Mouse (Mus musculus) spleen, postnatal 36 days (tissue): ENCODE data around the gene Itpr1.

Experiments used
- DNase-seq, 2 experiments: peaks; one replicate each; pipeline ENCODE4 v3.0.0; 2022; ENCODE audit warnings: low spot score in 2 of 2, mixed read lengths in 1 of 2

Itpr1 gene

DNA sequence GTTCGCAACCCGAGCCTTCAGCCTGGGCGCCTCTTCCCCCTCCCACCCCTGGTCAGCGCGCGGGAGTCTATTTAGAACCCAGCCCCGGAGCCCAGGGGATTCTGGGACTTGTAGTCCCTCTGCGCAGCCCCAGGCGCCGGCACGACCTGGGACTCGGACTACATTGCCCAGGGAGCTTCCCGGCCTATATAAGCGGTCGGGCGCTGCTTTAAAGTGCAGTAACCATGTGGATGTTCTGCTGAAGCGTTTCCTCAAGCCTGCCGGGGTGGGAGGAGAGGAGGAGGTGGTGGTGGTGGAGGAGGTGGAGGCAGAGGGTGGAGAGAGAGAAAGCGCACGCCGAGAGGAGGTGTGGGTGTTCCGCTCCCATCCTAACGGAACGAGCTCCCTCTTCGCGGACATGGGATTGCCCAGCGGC, at the start of gene Itpr1:
Gene Itpr1 (plus strand): TSS at position 216 of the 415 bp plus-strand sequence.
- DNase-seq, result peak; percentile 98 to 99

DNA sequence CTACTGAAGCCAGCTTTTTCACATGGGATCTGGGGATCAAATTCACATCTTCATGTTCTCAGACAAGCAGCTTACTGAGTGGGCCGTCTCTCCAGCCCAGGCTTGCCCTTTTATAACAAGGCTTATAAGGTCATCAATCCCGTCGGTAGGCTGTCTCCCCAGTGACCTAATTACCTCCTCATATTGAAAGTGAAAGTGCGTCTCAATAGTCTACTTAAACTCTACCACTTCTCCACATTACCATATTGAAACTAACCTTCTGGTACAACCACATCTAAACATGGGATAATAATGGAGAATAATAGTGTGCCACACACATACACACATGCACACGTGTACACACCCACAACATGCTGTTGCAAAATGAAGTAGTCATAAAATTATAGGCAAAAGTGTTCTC, 48.0 kb upstream of the Itpr1 start:
- DNase-seq, result no peak

DNA sequence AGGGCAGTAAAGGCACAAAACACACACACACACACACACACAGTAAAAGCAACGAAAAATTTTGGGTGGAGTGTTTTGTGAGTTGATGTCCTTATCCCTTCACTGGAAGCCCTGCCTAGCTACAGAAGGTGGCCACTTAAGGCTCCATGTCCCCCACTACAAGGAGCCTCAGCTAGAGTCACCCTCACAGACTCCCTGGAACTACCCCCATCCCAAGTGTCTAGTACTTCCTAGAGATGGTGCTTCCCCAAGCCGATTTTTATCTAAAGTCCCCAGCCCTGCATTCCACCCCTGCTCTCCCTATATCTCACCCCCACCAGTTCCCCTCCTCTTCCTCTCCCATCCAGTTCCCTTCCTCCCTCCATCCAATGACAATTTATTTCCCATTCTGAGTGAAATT, 47.3 kb upstream of the Itpr1 start:
- no peak for DNase-seq

DNA sequence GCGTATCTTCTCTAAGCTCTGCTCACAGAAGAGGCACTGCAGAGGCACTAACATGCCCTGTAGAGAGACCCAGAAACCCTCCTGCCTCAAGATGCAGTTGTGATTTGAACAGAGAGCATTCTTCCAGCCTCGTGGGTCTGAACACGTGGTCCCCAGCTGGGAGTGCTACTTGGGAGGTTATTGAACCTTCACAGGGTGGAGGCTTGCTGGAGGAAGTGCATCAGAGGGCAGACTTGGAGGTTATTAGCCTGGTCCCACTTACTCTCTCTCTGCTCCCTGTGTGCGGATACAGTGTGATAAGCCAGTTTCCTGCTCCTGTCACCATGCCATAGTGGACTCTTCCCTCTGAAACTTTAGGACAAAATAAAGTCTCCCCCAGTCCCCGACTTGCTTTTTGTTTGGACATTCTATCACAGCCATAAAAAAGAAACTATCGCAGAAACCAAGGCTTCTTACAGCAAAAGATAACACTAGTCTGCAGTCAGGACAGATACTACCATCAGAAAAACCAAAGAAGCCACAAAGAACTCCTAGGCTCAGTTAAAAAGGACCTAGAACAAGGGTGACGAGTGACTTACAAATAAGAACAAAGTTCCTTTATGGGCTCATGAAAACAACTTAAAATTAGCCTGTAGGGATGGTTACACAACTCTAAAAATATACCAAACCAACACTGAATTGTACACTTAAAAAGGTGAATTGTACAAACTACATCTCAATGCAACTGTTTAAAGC, 44.8 kb upstream of the Itpr1 start:
- peak; percentile 4 to 12 for DNase-seq

DNA sequence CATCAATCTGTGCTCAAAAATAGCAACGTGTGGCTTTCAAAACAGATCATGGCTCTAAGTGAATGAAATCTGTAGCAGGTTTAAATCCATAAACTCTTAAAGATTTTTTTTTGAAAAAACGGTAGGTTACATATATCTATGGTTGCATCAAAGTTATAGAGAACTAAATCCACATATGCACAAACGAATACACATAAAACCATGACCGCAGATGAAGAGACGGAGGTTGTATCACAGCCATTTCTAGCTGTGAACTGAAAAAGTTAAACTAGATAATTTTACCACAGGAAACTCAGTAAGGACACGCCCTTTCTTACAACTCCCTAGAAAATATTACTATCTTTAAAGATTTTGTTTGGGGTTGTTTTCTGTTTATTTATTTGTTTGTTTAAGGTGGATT, 44.2 kb upstream of the Itpr1 start:
- no peak for DNase-seq

DNA sequence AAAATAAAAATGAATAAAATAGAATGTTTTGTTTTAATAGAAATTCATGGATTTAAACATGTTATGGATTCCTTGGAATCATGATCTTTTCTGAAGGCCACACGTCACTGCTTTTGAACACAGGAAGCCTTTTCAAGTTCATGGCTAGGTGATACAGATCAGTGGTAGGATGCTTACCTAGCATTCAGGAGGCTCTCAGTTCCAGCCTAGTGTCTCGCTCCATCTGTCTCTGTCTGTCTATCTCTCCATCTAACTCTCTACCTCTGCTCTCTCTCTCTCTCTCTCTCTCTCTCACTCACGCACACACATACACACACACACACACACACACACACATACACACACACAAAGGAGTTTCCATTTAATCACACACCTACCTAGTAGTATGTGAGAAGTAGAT, 43.4 kb upstream of the Itpr1 start:
- no peak for DNase-seq

DNA sequence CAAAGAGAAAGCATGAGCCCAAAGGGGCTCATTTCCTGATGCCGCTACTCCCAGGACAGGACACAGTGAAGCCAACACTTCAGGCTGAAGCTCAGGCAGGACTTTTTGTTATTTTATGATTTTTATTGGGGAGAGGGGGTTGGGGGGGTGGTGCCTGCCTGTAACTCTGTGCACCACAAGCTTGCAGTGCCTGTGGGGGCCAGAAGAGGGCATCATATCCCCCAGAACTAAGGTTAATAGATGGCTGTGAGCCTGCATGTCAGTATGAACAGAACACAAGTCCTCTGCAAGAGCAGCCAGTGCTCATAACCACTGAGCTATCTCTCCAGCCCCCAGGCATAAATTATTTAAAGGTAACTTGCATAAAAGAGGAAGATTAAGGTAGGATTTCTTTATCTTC, 40.7 kb upstream of the Itpr1 start:
- DNase-seq, result no peak

DNA sequence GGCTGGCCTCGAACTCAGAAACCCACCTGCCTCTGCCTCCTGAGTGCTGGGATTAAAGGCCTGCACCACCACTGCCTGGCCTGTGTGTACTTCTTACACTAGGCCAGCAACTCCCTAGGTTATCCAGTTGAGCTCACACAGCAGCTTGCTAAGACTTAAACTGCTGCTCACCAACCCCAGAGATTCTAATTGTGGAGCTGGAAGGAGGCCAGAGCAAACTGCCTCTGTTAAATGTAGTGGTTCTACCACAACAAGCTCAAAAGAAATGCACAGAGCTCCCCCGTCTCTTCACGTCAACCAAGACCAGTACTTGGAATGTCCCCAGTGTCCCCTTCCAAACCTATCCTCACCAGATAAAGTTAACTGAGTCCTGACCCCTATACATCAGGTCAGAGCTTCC, 38.7 kb upstream of the Itpr1 start:
- DNase-seq, result no peak

DNA sequence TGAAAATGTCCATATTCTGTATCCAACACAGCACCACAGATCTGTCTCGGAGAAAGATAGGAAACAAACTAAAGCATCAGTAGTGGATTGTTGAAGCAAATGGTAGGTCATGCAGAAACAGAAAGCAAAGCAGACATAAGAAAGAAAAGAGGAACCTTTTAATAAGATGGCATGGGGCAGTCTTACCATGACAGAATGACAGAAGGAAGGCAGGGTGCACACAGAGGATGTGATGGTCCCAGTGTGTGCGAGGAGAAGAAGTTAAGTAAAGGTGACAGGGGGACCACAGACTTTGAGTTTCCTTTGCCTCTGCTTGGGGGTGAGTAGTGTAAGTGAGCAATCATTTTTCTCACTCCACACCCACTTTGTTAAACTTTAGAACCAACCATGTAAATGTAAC, 33.8 kb upstream of the Itpr1 start:
- DNase-seq, result peak; percentile 23 to 40

DNA sequence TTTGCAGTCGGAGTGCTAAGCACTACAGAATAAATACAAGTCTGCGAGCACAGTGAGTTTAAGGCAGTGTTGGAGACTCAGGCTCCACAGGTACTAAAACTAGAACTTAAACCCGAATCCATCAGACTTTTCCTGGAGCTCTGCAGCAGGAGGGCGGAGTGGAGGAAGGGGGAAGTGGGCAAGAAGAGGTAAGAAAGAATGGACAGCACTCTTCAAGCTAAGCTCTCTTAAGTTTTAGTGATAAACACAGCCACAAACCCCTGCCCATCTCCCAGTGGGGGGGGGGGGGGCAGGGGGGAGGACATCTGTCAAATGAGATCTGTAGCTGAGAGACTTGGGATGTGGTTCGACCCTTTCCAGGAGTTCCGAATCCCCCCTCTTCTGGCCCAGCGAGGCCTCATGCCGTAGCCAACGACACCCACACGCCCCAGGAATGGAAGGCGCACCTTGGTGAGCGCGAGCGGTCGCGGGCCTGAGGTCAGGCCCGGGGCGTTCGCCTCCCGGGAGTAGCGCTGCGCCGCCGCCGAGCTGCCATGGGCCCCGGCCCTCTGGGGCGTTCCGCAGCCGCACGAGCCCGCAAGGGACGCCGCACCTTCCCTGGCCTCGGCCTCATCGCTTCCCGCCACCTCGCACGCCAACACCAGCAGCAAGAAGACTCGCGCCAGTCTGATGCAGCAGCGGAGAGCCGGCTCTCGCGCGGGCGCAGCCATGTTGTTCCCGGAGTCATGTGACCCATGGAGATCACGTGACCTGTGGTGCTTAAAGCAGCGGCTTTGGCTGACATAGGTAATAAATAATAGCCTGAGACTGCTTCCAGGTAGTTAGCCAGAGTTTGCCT, 27.8 kb upstream of the Itpr1 start, which contains the start of gene Sumf1:
Gene Sumf1 (minus strand): TSS at position 736 of the 838 bp plus-strand sequence.
- DNase-seq, result peak; percentile 83 to 86

DNA sequence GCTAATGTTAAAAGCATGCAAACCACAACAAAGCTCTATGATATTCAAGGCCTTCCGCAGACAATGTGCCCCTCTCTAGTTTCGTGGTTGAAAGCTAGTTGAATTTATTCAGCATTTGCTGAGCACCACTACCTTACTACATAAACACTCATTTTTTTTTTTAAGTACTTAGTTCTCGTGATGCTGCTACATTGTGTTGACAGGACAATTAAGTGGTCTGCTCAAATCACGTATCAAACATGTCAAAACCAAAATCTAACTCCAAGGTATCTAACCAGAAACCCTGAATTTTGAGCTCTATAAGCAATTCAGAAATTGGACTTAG, 27.2 kb upstream of the Itpr1 start:
- no peak for DNase-seq

DNA sequence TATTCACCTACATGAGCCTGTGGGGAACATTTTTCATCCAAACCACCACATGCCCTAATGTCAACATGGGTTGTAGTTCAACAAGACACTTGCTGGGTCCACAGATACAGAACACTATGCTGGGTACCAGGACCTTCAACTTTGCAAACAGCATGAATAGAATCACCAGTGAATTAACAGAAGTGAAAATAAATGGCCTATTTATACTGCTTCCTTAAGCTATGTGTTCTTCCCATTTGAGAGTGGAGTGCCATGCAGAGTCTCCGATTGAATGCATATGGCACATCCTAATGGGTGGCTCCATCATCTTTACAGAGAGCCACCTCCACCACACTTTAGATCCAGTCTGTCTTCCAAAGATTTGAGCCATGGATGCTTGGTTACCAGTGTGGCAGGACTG, 22.2 kb upstream of the Itpr1 start:
- no peak for DNase-seq

DNA sequence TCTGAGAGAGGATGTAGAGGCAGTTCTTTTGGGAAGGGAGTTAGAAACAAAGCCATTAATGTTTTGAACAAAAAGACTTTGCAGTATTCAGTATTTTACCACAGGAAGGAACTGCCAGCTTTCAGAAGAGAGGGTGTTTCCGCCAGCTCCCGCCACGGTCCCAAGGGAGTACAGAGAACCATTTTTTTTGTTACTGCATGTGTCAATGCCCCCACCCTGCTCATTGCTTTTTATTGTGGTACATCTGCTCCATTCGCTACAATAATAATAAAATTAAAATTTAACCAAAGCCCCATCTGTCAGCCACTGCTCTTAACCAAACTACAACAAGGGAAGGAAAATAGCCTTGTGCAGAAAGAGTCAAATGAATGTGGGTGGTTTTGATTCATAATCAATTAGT, 20.3 kb upstream of the Itpr1 start:
- peak; percentile 84 to 88 for DNase-seq

DNA sequence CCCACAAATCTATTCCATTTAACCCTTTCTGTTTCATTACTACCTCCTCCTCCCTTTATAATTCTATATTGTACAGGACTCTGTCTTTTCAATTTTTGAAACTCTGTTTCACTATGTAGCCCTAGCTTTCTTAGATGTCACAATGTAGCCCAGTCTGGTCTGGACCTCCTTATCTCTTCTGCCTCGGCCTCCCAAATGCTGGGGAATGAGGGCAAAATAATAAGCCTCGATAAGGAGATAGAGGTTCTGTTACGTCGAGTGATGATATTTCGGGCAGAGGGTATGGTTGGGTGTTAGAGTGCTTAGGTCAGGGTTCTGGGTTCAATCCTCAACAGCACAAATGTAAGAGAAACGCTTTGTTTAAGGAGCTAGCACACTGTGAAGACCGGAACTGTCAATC, 16.2 kb upstream of the Itpr1 start:
- DNase-seq, result no peak

DNA sequence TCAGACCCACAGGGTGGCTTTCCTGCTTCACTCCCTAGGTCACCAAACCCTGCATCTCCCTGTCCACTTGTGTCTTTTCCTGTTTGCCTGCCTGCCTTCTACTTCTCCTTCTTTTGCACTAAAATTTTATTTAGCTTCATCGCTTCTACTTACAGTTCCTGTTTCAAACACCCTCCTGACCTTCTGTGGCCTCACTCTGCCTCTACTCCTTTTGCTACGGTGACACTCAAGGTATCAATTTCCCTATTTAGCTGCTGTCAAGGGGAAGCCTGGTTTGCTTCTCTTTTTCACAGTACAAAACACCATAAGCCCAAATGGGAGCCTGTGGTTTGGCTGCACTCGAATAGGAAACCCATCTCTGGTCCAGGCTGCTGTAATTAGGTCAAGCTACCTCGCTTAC, 15.8 kb upstream of the Itpr1 start:
- DNase-seq, result peak; percentile 79 to 83

DNA sequence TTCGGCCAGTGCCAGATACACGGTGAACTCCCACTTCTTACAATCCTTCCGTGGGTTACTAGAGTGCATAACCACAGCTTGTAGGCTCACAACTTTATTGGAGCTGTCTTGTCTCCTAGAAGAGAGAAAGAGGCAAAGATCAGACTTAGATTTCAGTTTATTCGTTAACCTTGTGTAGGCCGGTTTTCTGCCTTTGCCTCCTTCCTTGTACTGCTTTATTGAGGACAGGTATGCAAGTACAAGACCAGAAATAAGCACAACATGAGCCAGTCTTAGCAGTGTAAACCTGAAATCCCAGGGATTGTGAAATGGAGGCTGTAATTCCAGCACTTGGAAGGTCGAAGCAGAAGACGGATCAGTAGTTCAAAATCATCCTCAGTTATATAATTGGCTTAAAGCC, 14.6 kb upstream of the Itpr1 start:
- no peak for DNase-seq

DNA sequence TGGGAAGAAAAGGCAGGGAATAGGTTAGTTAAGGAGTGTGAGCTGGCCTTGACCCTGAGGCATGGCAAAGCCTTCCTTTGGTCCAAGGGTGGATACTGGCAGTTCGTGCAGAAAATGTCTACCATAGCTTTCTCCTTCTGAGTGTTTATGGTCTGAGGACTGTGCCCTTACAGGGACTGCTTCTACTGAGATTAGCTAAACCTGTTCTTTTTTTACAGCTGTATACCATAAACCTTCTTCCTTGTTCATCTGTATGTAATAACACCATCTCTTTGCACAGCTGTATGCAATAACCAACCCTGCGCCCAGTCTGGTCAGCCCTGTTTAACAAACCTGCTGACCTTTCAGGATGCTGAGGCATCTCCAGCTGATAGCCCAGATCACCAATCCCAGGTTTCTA, 8.6 kb upstream of the Itpr1 start:
- DNase-seq, result no peak

DNA sequence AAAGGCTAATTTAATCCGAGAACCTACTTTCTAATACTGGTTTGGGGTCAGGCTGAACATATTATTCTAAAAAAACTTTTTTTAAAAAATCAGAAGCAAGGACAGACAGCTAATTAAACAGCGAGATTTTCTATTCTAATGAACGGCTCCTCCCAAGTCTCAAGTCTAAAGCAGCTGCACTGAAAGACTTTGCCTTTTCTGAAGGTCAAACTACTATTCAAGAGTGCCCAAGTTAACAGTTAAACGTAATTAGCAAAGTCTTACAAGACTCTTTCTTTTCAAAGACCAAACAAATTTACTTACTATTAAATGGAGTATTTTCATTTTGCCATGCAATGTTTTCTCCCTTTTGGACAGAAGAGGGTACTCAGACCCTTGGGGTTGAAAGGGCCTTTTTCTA, 6.8 kb upstream of the Itpr1 start:
- DNase-seq, result no peak

DNA sequence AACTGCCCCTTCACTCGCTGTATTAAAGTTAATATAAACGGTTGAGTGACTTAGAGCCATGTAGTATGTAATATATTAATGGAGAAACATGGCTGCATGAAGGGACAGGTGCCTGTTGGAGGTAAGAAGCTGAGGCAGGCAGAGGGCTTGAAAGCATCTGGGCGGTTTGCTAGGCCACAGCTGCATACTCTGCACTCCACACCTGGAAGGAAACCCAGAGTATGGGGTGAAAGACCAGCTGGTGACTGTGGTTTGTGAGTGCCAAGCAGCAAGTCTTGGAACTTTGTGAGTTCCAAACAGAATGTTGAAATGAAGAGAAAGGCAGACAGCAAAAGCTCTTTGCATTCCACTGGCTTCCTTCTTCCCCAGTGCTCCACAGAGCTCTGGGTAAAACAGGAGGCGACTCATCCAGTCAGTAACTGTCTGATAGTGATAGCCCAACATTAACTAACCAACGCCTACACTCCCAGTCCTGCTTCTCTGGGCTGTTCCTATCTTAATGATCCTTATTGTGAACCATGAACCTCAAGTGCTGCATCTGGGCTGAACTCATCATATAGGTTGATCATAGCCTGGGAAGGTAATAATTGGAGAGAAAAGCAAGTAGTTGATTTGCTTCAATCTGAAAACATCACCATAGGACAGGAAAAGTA, 5.9 kb upstream of the Itpr1 start:
- DNase-seq, result no peak

DNA sequence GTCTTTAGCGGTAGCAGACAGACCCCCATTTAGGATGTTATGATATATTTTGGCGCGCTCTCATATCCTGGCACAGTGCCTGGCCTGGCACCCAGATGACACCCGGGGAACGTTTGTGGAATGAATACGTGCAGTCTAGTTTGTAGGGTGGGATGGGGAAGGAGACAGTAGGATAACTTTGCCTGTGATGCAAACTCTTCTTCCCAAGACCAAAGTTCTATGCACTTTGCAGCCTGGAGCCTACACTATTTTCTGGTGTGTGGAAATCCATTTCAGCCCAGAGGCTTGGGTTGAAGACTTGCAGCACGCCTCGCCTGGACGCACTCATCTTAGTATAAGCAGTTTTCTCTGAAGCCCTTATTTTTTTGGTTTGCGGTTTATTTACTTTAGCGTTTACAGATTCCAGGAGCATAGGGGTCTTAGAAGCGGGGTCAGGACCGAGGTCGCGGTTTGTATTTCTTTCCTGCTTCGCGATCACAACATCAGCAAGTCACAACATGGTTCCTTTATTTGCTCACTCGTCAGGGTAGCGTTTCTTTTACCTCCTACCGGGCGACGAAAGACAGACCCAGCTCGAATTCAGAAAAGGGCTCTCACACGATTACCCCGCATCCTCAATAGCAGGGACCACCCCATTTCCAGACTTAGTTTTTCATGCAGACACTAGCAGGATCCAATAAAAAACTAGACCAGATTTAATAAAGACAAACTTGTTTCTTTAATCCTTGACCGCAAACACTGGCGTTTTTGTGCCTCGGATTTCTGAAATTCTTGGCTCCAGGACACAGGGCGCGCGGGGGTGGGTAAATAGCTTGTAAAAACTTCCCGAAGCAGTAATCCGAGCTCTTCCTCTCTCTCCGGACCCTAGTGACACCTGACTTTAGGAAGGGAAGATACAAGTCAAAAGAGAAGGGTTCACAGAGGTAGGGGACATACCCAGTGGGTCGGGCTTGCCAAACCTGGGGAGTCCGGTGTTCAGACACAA, 708 bp upstream of the Itpr1 start:
- DNase-seq, result peak in 1 of 2 experiments; percentile 25

DNA sequence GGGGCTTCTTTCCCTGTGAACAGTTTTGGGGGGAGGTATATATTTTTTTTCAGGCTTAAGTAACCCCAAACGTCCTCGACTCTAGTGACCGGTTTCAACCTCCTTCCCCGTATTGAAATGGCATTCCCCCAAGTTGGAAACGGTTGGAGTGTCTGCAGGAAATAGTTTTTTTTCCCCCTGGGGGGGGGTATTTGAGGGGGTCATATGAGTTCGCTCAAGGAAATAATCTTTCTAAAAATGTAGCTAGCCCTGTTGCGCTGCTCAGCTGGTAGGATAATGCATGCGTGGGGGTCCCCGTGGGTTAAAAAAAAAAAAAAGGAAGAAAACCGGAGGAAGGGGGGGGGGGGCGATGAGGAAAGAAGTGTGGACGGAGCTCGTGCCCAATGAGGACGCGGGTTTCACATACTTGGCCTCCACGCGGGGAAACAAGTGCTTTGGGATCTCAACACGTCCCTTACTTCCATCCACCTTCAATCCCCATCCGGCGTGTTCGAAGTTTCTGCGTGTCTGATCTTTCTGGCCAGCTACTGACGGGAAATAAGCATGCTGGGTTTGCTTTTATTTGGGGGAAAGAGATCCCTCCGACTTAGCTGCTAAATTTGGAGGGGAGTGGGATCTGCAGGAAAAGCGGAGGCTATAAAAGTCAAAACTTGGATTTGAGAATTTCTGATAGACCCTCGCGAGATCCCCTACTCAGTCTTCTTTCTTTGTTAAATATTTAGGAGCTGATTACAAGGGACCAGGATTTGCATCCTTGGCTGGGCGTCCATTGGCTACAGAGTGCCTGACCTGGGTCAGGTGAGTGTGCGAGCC, 791 bp downstream of the Itpr1 start:
- DNase-seq, result peak in 1 of 2 experiments; percentile 14
